ENCODE assay signal across 11 mouse cellular contexts in genomic region chr12:105862607-105863006, GRCm38 (mm10).
DNase-seq lines count a peak whose midpoint lies in the region; ATAC-seq and TF ChIP-seq lines count a peak whose summit lies in the region.
"Had no signal": no experiment of that assay in that cellular context is flagged by ENCODE, and none has a peak within 500 bp of the region (broad histone marks: within the 10 kb centered on the region; RNA-seq: fewer than 3 reads in every experiment).

No protein-coding gene starts in this region.

- H3K36me3 ChIP-seq in midbrain, postnatal 0 days (ENCODE audit: insufficient read depth, low read length) = no peaks in the 10 kb centered on the region
- H3K36me3 ChIP-seq in midbrain, embryonic 16.5 days (ENCODE audit: control insufficient read depth, insufficient read depth, low read length) = no peaks in the 10 kb centered on the region
- no peaks in the 10 kb centered on the region for H3K36me3 ChIP-seq in embryonic facial prominence, embryonic 13.5 days
- no peaks in the 10 kb centered on the region for H3K36me3 ChIP-seq in limb, embryonic 15.5 days
- no peaks in the 10 kb centered on the region for H3K36me3 ChIP-seq in intestine, embryonic 15.5 days

- H3K4me1 ChIP-seq in midbrain, postnatal 0 days (ENCODE audit: insufficient read depth, low read length) = 0 out of 2 replicates have a peak, but pooled peaks cover 3% of the 10 kb centered on the region
- no peaks in the 10 kb centered on the region for H3K4me1 ChIP-seq in midbrain, embryonic 16.5 days (ENCODE audit: control insufficient read depth, insufficient read depth, low read length)
- H3K4me1 ChIP-seq in embryonic facial prominence, embryonic 13.5 days = peaks cover 17% of the 10 kb centered on the region
- peaks cover 19% of the 10 kb centered on the region for H3K4me1 ChIP-seq in limb, embryonic 15.5 days
- H3K4me1 ChIP-seq in intestine, embryonic 15.5 days (replicated peaks) = no peaks in the 10 kb centered on the region

- ATAC-seq in midbrain, postnatal 0 days (ENCODE audit: low FRiP score) = no peak
- ATAC-seq in midbrain, embryonic 16.5 days = no peak
- no peak for ATAC-seq in embryonic facial prominence, embryonic 13.5 days (ENCODE audit: insufficient number of reproducible peaks, insufficient read depth, low FRiP score, low TSS enrichment, low read depth)
- ATAC-seq in limb, embryonic 15.5 days (ENCODE audit: insufficient number of reproducible peaks, low FRiP score, low TSS enrichment, low read depth) = 0 out of 2 replicates have a peak, but pooled peaks have one; percentile 21
- ATAC-seq in intestine, embryonic 15.5 days = no peak
- ATAC-seq: liver, postnatal 0 days had no signal

- DNase-seq in gastrocnemius, postnatal 10 days = peak; percentile 48
- no peak for DNase-seq in gastrocnemius, adult 8-10 months (ENCODE audit: low spot score in 2 of 2)
- peak; percentile 71 for DNase-seq in midbrain, postnatal 0 days (ENCODE audit: low spot score)
- DNase-seq in retina, postnatal 1 day = no peak
- DNase-seq: heart, postnatal 4 days; liver, postnatal 0 days; thymus, postnatal 36 days had no signal

- no peak overlapping the region for H3K4me2 ChIP-seq in midbrain, postnatal 0 days (ENCODE audit: low read depth, low read length, poor library complexity, severe bottlenecking)
- H3K4me2 ChIP-seq in midbrain, embryonic 16.5 days (ENCODE audit: low read length) = no peak overlapping the region
- H3K4me2 ChIP-seq in embryonic facial prominence, embryonic 13.5 days = peak overlapping the region; percentile 11; the same call in 1 of the 2 replicates
- H3K4me2 ChIP-seq in limb, embryonic 15.5 days = peak overlapping the region; percentile 31; the same call in 1 of the 2 replicates
- H3K4me2 ChIP-seq in intestine, embryonic 15.5 days (replicated peaks) = no peak overlapping the region

- no peak overlapping the region for H3K27ac ChIP-seq in midbrain, postnatal 0 days (ENCODE audit: low read depth, low read length)
- H3K27ac ChIP-seq in midbrain, embryonic 16.5 days (ENCODE audit: low read length) = no peak overlapping the region
- H3K27ac ChIP-seq in embryonic facial prominence, embryonic 13.5 days = no peak overlapping the region
- no peak overlapping the region for H3K27ac ChIP-seq in limb, embryonic 15.5 days
- H3K27ac ChIP-seq in intestine, embryonic 15.5 days = no peak overlapping the region

- no peaks in the 10 kb centered on the region for H3K9me3 ChIP-seq in midbrain, postnatal 0 days (ENCODE audit: low read length)
- H3K9me3 ChIP-seq in midbrain, embryonic 16.5 days (replicated peaks; ENCODE audit: control insufficient read depth, low read length, poor library complexity, severe bottlenecking) = no peaks in the 10 kb centered on the region
- H3K9me3 ChIP-seq in embryonic facial prominence, embryonic 13.5 days = peaks cover 3% of the 10 kb centered on the region; the same call in 1 of the 2 replicates
- H3K9me3 ChIP-seq in limb, embryonic 15.5 days = no peaks in the 10 kb centered on the region
- no peaks in the 10 kb centered on the region for H3K9me3 ChIP-seq in intestine, embryonic 15.5 days

- TF ChIP-seq CTCF in midbrain, postnatal 0 days (IDR thresholded peaks at IDR 0.05) = no peak

- H3K27me3 ChIP-seq in midbrain, postnatal 0 days (ENCODE audit: insufficient read depth, low read length) = no peaks in the 10 kb centered on the region
- no peaks in the 10 kb centered on the region for H3K27me3 ChIP-seq in midbrain, embryonic 16.5 days (ENCODE audit: control insufficient read depth, insufficient read depth, low read depth, low read length)
- H3K27me3 ChIP-seq in embryonic facial prominence, embryonic 13.5 days = no peaks in the 10 kb centered on the region
- no peaks in the 10 kb centered on the region for H3K27me3 ChIP-seq in limb, embryonic 15.5 days
- no peaks in the 10 kb centered on the region for H3K27me3 ChIP-seq in intestine, embryonic 15.5 days (replicated peaks)

- 74% methylated on average over 22 of the region's 22 CpGs for WGBS in midbrain, postnatal 0 days
- 75% methylated on average over 22 of the region's 22 CpGs for WGBS in midbrain, embryonic 16.5 days
- 53% methylated on average over 22 of the region's 22 CpGs for WGBS in embryonic facial prominence, embryonic 13.5 days
- WGBS in limb, embryonic 15.5 days = 34% methylated on average over 22 of the region's 22 CpGs
- 78% methylated on average over 22 of the region's 22 CpGs for WGBS in intestine, embryonic 15.5 days

- H3K4me3 ChIP-seq in midbrain, postnatal 0 days (ENCODE audit: low read depth, low read length) = no peak overlapping the region
- H3K4me3 ChIP-seq in midbrain, embryonic 16.5 days (ENCODE audit: low read depth, low read length) = no peak overlapping the region
- no peak overlapping the region for H3K4me3 ChIP-seq in embryonic facial prominence, embryonic 13.5 days
- no peak overlapping the region for H3K4me3 ChIP-seq in limb, embryonic 15.5 days
- H3K4me3 ChIP-seq in intestine, embryonic 15.5 days (replicated peaks) = no peak overlapping the region

- no peak overlapping the region for H3K9ac ChIP-seq in midbrain, postnatal 0 days (replicated peaks; ENCODE audit: low read length, poor library complexity, severe bottlenecking)
- no peak overlapping the region for H3K9ac ChIP-seq in midbrain, embryonic 16.5 days (ENCODE audit: low read depth, low read length)
- no peak overlapping the region for H3K9ac ChIP-seq in embryonic facial prominence, embryonic 13.5 days
- no peak overlapping the region for H3K9ac ChIP-seq in limb, embryonic 15.5 days
- no peak overlapping the region for H3K9ac ChIP-seq in intestine, embryonic 15.5 days
- H3K9ac ChIP-seq: liver, postnatal 0 days had no signal

Comparison
In these comparisons a context has a peak if more than half of its experiments do, and no peak if none do; other contexts are left out.
1. DNase-seq: peak in gastrocnemius, postnatal 10 days (single experiment) and midbrain, postnatal 0 days (single experiment); none in gastrocnemius, adult 8-10 months (0 of 2) and retina, postnatal 1 day (single experiment).
2. H3K4me2 ChIP-seq: peak in embryonic facial prominence, embryonic 13.5 days (single experiment) and limb, embryonic 15.5 days (single experiment); none in midbrain, postnatal 0 days (single experiment), midbrain, embryonic 16.5 days (single experiment) and intestine, embryonic 15.5 days (single experiment).